Mouse (Mus musculus): ENCODE results near the gene Tiprl. TPM values are rescaled to one million over a fixed set of nuclear protein-coding genes. Genes with fewer than 3 reads are reported as not detected.

The Tiprl gene
- polyA plus RNA-seq, 1 experiment = 13.2 TPM

DNA sequence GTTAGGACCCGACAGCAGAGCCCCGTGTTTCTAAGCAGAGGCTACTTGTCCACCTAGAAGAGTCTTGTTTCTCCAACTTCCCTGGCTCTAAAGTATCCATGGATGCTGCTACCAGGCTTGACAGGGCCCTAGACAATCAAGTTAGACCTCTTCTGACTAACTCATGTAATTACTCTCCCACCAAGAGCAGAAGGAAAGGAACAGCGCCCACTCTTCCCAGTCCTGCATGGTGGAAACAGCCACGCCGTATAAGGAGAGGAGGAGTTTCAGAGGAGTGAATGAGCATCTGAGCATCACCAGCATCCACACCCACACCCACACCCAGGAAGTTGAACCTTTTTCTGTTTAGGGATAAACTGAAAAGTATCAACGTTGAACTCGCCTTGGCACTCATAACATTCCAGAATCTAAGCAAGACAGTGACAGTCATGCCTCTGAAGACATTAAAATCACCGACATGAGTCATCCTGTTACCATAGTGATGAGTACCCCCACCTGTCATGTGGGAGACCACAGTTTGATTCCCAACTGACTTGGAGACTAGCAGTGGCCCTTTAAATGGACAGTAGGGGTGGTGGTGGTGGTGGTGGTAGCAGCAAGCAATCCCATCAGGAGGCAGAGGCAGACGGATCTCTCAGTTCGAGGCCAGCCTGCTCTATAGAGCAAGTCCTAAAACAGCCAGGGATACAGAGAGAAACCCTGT lies 46.1 kb downstream of the Tiprl start:
- TF ChIP-seq POLR2A (IDR thresholded peaks at IDR 0.05; ENCODE audit: low read depth, low read length) = no peak
- TF ChIP-seq CTCF (IDR thresholded peaks at IDR 0.05; ENCODE audit: extremely low read depth, insufficient read depth, insufficient read length, insufficient replicate concordance) = no peak
- H3K27ac ChIP-seq (ENCODE audit: insufficient read depth, low read length) = no peak overlapping the region
- no peak overlapping the region for H3K4me3 ChIP-seq (ENCODE audit: extremely low read depth, insufficient read depth, insufficient read length)
- H3K27me3 ChIP-seq (ENCODE audit: control insufficient read depth, insufficient read depth, low read length) = no peaks in the 10 kb centered on the region
- no peak for DNase-seq (ENCODE audit: low read depth in 1 of 2, low spot score in 2 of 2)
- 0 out of 2 replicates have a peak, but pooled peaks cover 1% of the 10 kb centered on the region for H3K36me3 ChIP-seq (ENCODE audit: control insufficient read depth, insufficient read depth, low read length)
- peaks cover 10% of the 10 kb centered on the region; the same call in 1 of the 2 replicates for H3K4me1 ChIP-seq (ENCODE audit: control insufficient read depth, insufficient read depth, insufficient read length)
- WGBS = 86% methylated on average over 10 of the region's 10 CpGs

DNA sequence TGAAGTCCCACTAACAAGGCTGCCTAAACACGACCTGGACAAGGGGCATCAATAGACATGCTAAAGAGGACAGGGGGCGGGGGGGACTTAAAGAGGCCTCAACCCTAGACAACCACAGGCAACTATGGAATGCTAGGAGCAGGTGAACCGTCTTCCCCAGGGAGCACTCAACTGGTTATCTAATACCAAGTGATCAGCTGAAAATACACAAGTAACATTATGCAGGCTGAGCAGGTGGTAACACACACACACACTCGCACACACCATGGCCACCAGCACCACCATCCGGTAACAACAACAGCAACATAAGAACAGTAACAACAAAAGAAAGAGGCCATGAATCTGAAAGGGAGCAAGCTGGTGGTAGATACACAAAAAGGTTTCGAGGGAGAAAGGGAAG lies 46.7 kb downstream of the Tiprl start:
- WGBS = 91% methylated on average over 6 of the region's 6 CpGs
- H3K27ac ChIP-seq (ENCODE audit: insufficient read depth, low read length) = no peak overlapping the region
- H3K36me3 ChIP-seq (ENCODE audit: control insufficient read depth, insufficient read depth, low read length) = 0 out of 2 replicates have a peak, but pooled peaks cover 1% of the 10 kb centered on the region
- no peaks in the 10 kb centered on the region for H3K27me3 ChIP-seq (ENCODE audit: control insufficient read depth, insufficient read depth, low read length)
- TF ChIP-seq CTCF (IDR thresholded peaks at IDR 0.05; ENCODE audit: extremely low read depth, insufficient read depth, insufficient read length, insufficient replicate concordance) = no peak
- peaks cover 10% of the 10 kb centered on the region; the same call in 1 of the 2 replicates for H3K4me1 ChIP-seq (ENCODE audit: control insufficient read depth, insufficient read depth, insufficient read length)
- no peak overlapping the region for H3K4me3 ChIP-seq (ENCODE audit: extremely low read depth, insufficient read depth, insufficient read length)
- DNase-seq (ENCODE audit: low read depth in 1 of 2, low spot score in 2 of 2) = no peak

- Histone ChIP-seq H3K27me3 (ENCODE audit: control insufficient read depth, insufficient read depth, low read length) (no peaks in the 10 kb centered on the region), H3K4me3 (ENCODE audit: extremely low read depth, insufficient read depth, insufficient read length) (no peak overlapping the region), H3K4me1 (ENCODE audit: control insufficient read depth, insufficient read depth, insufficient read length) (peaks cover 10% of the 10 kb centered on the region; the same call in 1 of the 2 replicates), H3K27ac (ENCODE audit: insufficient read depth, low read length) (peak overlapping the region; percentile 34; the same call in 1 of the 2 replicates), H3K36me3 (ENCODE audit: control insufficient read depth, insufficient read depth, low read length) (peaks cover 7% of the 10 kb centered on the region; the same call in 1 of the 2 replicates)
- DNase-seq (ENCODE audit: low read depth in 1 of 2, low spot score in 2 of 2) = peak in 1 of 2 experiments; percentile 34
- WGBS = 57% methylated on average over 10 of the region's 10 CpGs
- TF ChIP-seq CTCF (IDR thresholded peaks at IDR 0.05; ENCODE audit: extremely low read depth, insufficient read depth, insufficient read length, insufficient replicate concordance) = no peak
- TF ChIP-seq POLR2A (IDR thresholded peaks at IDR 0.05; ENCODE audit: low read depth, low read length) = no peak
These were observed 47.8 kb downstream of the Tiprl start for GRCm38 (mm10) chr1:165188806-165189580.

GRCm38 (mm10) chr1:165187357-165187756 lies 49.4 kb downstream of the Tiprl start:
- H3K4me3 ChIP-seq (ENCODE audit: extremely low read depth, insufficient read depth, insufficient read length) = no peak overlapping the region

DNA sequence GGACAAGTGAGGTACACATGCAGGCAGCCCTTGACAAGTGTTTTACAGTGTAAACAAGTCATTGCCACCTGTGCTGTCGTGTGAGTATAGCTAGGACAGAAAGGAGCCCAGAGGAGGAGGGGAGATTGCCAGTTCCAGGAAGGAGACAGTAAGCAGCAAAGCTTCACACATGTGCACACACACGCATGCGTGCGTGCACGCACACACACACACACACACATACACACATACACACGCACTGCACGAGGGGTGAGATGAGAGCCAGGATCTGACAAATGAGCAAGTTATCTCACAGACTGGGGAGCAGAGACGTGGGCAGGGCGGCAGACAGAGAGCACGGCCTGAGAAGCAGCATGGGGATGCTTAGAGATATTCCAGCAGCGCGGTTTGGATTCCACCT lies 50.3 kb downstream of the Tiprl start:
- peaks cover 5% of the 10 kb centered on the region; the same call in 1 of the 2 replicates for H3K4me1 ChIP-seq (ENCODE audit: control insufficient read depth, insufficient read depth, insufficient read length)
- 93% methylated on average over 12 of the region's 12 CpGs for WGBS
- H3K36me3 ChIP-seq (ENCODE audit: control insufficient read depth, insufficient read depth, low read length) = peaks cover 23% of the 10 kb centered on the region
- no peak overlapping the region for H3K4me3 ChIP-seq (ENCODE audit: extremely low read depth, insufficient read depth, insufficient read length)
- no peaks in the 10 kb centered on the region for H3K27me3 ChIP-seq (ENCODE audit: control insufficient read depth, insufficient read depth, low read length)
- no peak overlapping the region for H3K27ac ChIP-seq (ENCODE audit: insufficient read depth, low read length)
- DNase-seq (ENCODE audit: low read depth in 1 of 2, low spot score in 2 of 2) = no peak
- no peak for TF ChIP-seq CTCF (IDR thresholded peaks at IDR 0.05; ENCODE audit: extremely low read depth, insufficient read depth, insufficient read length, insufficient replicate concordance)

More at GRCm38 (mm10) chr1:165187357-165187756, 49.4 kb downstream of the Tiprl start:
- peaks cover 7% of the 10 kb centered on the region; the same call in 1 of the 2 replicates for H3K4me1 ChIP-seq (ENCODE audit: control insufficient read depth, insufficient read depth, insufficient read length)
- no peak for DNase-seq (ENCODE audit: low read depth in 1 of 2, low spot score in 2 of 2)
- 54% methylated on average over 5 of the region's 5 CpGs for WGBS
- H3K27ac ChIP-seq (ENCODE audit: insufficient read depth, low read length) = no peak overlapping the region
- TF ChIP-seq CTCF (IDR thresholded peaks at IDR 0.05; ENCODE audit: extremely low read depth, insufficient read depth, insufficient read length, insufficient replicate concordance) (no peak), POLR2A (IDR thresholded peaks at IDR 0.05; ENCODE audit: low read depth, low read length) (no peak)
- H3K27me3 ChIP-seq (ENCODE audit: control insufficient read depth, insufficient read depth, low read length) = no peaks in the 10 kb centered on the region
- peaks cover 18% of the 10 kb centered on the region for H3K36me3 ChIP-seq (ENCODE audit: control insufficient read depth, insufficient read depth, low read length)

DNA sequence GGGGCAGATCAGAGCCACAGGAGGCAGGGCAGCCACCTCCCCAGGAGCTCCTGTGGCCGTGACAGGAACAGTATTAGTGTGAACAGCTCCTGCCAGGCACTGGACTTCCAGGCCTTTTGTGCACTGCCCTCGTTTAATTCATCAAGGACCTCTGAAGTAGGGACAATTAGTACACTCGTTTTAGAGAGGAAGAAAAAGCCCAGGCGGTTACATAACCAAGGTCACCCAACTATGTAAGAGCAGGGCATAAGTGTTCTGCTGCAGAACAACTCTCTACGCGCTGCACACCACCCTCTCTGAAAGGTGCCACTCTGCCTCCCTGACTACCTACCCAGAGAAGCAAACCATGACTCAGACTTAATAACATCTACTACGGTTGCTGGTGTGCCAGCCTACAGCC lies 51.7 kb downstream of the Tiprl start:
- Histone ChIP-seq H3K4me3 (ENCODE audit: extremely low read depth, insufficient read depth, insufficient read length) (no peak overlapping the region), H3K27ac (ENCODE audit: insufficient read depth, low read length) (no peak overlapping the region), H3K4me1 (ENCODE audit: control insufficient read depth, insufficient read depth, insufficient read length) (peaks cover 5% of the 10 kb centered on the region; the same call in 1 of the 2 replicates), H3K27me3 (ENCODE audit: control insufficient read depth, insufficient read depth, low read length) (no peaks in the 10 kb centered on the region), H3K36me3 (ENCODE audit: control insufficient read depth, insufficient read depth, low read length) (peaks cover 26% of the 10 kb centered on the region)
- TF ChIP-seq POLR2A (IDR thresholded peaks at IDR 0.05; ENCODE audit: low read depth, low read length) (no peak), CTCF (IDR thresholded peaks at IDR 0.05; ENCODE audit: extremely low read depth, insufficient read depth, insufficient read length, insufficient replicate concordance) (no peak)
- no peak for DNase-seq (ENCODE audit: low read depth in 1 of 2, low spot score in 2 of 2)
- WGBS = 80% methylated on average over 7 of the region's 7 CpGs

Measured in spleen, adult 2 months (tissue).